Mouse (Mus musculus): ENCODE results near the gene Bmp2k.

GRCm38 (mm10) chr5:97111207-97111910, 113.9 kb downstream of the Bmp2k start, which contains the start of gene Paqr3:
- TF ChIP-seq POLR2A (IDR thresholded peaks at IDR 0.05; ENCODE audit: borderline replicate concordance, extremely low read depth, insufficient read depth, insufficient read length, poor library complexity, severe bottlenecking) (peak; percentile 90), CTCF (IDR thresholded peaks at IDR 0.05; ENCODE audit: borderline replicate concordance, extremely low read depth, insufficient read depth, insufficient read length) (no peak)

All from brain, embryonic 14.5 days (tissue).